Mouse (Mus musculus) spleen, postnatal 36 days (tissue): ENCODE data around the gene Tmem232.
"Not testable (repeated sequence)": the region's sequence is repeated elsewhere in the genome, so short reads cannot be mapped to it uniquely, and the experiment has no call there.

ENCODE experiments used
- DNase-seq, 2 experiments: peaks; one replicate each; pipeline ENCODE4 v3.0.0; 2022; ENCODE audit warnings: low spot score in 2 of 2, mixed read lengths in 1 of 2

Gene Tmem232

DNA sequence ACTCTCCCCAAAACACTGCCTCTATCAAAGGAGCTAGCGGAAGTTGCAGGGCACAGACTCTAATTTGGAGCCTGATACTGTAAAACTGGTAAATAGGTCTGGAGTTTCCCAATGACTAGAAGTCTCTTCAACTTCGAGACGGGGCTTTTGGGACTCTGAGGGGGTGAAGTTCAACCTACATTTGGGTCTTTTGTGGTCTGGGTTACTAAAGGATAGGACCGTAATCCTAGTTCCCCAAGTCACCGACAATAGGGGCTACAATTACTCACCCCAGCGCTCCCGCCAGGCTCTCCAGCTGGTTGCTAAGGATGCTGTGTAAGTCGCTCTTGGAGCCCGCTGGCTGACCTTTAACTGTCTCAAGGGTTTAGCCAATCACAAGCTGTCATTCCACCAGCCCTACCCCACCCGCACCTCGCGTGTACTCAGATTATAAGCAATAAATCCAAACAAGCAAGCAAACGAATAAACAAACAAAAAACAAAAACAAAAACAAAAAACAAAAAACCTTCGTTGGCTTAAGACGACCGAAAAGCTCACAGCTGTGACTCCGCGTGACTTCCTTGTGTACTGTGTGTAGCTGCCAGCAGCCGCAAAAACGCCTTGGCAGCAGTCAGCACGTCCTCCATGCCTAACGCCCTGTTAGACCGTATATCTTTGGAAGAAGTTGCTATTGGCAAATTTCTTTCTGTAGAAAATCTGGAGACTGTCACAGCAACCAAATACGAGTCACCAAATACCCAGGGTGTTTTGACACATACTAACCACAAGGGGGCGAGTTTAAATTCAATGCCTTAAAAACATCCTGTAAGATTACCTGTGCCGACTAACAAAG is at the start of gene Tmem232:
Gene Tmem232, minus strand, starts transcription at position 342 of the 832 bp plus-strand sequence.
- no peak for DNase-seq

DNA sequence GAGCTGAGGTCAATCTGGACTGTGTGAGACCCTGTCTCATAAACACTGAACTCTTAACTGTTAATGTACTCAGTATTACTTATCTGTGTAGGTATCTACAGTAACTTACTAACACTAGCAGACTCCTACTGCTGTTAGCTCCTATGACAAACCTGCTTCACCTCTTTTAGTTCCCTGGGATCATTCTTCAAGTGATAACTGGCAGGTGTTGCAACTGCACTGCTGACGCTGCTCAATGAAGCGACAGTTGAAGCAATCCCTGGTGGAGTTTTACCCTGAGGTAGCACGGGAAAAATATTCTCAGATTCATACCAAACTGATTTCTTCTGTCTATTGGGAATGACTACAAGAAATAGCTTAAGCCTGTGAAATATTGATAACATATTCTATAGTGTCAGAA is 46.3 kb upstream of the Tmem232 start:
- no peak for DNase-seq

DNA sequence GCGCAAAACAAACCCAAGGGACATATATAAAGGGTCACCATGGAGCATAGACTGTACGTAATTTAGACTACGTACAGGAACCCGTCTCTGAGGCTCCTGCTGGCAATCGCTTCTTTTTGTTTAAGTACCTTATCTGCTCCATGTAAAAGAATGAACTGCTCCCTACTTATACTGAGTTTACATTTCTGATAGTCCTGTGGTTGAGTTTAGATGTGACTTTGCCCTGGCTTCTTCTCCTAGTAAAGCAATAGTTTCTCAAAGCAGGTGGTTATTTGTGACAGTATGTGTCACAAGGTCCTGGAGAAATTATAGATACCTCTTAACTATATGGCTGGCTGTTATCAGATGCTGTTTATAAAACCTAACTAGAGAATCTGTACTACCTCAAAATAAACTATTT is 40.9 kb upstream of the Tmem232 start:
- no peak for DNase-seq

DNA sequence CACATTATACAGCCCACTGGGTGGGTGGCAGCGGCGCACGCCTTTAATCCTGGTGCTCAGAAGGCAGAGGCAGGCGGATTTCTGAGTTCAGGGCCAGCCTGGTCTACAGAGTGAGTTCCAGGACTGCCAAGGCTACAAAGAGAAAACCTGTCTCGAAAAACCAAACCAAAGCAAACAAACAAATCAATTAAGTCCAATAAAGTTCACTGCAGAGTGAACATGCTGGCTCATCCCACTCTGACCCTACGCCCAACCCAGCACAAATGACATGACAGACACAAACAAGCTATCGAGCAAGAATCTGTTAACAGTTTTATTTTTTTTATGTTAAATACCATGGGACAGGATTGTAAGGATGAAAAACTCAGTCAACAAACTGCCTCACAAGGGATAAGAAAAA is 39.2 kb upstream of the Tmem232 start:
- DNase-seq = no peak

DNA sequence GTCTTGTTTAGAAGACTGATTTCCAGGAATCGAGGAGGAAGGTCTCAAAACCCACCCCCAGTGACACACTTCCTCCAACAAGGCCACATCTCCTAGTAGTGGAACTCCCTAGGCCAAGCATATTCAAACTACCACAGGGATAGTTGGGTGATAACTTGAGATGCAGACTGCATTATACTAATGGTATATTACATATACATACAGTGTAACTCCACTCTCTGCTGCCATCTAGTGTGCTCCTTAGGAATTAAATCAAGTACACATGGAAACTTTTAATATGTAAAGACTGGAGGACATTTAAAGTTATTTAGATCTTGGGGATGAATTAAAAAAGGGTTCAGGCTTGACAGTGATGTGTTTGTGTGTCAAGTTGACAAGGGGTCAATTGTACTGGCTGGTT is 34.8 kb upstream of the Tmem232 start:
- peak in 1 of 2 experiments; percentile 14 for DNase-seq

DNA sequence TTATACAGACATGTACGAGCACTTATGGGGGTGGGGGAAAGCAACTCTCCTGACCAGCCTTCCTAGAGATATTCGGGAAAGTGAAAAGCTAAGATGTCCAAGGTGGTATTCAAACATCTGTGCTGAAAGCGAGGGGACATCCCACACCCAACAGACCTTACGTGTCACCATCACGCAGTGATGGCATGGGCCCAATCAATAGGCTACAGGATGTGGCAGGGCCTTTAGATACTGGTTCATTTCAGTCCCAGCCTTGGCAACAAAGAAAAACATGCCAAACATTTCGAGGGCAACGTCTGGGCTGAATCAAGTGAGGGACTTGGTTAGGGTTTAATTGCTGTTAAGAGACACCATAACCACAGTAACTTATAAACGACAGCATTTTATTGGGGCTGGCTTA is 34.3 kb upstream of the Tmem232 start:
- no peak for DNase-seq

DNA sequence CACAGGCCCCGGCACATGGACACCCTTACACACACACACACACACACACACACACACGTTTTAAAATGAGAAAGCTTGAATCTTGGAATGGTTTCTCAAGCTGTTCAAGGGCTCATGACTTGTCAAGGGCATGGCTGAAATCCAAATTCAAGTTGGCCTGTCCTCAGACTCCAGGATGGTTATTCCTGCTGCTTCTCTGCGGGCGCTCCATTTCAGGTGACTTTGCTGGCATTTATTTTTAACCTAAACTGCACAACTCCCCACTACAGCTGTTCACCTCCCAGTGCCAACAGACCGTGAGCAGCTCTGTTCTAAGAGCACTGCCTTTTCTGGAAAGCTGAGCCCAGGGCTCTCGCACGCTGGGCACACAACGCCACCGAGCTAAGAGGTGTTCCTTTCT is 31.3 kb upstream of the Tmem232 start:
- DNase-seq = no peak

DNA sequence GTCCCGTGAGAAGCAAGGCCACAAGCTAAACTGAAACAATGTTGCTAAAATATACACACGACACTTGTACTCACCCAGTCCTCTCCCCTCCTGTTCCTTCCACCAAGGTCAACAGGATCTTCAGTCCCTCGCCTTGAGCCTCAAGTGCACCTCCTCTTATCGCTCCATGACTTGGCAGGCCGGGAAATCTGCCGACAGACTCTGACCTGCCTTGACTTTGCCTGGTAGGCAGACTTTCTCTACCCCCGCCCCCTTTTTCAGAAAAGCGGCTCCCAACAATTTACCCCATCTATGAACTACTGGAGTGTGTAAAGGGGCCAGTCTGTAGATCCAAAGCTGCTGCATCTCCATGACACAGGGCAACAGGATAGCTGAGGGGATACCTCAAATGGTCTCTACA is 30.9 kb upstream of the Tmem232 start:
- no peak for DNase-seq

DNA sequence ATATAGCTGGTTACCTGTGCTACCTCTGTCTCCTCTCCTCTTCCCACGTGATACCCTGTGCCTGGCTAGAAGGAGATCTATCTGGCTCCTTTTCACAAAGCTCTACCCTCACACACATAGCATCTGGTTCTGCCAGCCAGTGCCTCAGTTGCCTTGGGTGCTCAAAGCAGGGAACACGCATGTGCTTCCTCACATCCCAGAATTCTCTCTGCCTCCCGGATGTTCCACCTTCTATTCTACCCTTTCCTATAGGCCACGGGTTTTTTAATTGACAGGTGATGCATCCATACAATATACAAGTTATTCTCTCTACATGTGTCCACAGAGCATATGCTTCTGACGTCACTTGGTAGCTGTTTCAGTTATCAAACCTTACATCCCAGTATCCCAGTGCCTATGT is 23.6 kb upstream of the Tmem232 start:
- no peak for DNase-seq

DNA sequence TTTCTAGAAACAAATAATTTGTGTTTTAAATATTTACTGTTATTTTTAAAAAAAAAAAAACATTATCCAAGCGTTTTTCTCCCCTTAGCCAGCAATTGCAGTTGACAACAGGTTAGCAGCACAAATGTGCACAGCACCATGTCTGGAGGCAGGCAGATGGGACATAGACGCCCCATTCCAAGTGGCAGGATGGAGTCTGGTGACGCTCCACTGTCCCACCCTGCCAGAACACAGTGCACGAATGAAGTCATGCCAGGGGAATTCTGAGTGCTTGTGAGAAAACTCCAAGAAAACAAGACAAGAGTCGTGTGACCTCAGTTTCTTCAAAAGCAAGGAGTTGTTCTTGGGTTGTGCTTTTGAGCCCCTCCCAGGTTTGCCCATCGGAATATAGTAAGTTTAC is 22.8 kb upstream of the Tmem232 start:
- DNase-seq = no peak

DNA sequence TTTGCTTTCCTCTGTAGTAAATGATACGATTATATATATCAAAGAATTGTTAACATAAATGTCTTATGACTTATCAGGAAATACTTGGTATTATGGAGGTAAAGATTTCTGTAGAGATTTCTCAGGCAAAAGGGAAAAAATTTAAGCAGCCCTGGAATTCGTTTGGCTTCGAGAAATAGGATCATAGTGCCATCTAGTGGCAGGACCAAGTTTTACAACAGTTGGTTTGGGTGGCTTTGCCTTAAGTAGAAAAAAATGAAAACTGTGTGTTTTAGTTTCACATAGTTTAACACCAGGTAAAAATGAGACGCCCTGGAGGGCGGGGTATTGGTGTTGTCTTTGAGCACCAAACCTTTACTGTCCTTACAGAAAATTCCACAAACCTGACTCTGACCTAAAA is 22.2 kb upstream of the Tmem232 start:
- DNase-seq = peak in 1 of 2 experiments; percentile 27

DNA sequence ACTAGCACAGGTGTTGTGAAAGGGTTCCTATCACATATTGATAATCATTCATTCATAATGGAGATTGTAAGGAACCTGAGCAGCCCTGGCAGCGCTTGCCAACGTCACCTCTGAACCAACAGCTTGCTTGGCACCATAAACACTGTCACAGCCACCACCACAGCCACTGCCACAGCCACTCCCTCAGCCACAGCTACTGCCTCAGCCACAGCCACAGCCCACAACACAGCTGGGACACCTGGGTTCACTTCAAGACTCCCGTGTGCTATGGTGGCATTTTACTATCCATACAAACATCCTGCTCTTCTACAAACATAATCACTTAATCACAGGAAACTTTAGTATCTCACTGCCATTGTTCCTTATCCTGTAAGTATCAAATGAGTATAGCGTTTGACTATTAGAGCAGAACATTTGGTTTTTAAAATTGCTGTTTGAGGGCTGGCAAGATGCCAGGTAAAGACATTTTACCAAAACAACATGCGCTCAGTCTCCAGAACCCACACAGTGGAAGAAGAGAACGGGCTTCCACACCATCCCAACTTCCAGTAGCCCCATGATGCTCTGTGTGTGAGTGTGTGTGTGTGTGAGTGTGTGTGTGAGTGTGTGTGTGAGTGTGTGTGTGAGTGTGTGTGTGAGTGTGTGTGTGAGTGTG is 20.9 kb upstream of the Tmem232 start:
- no peak for DNase-seq

DNA sequence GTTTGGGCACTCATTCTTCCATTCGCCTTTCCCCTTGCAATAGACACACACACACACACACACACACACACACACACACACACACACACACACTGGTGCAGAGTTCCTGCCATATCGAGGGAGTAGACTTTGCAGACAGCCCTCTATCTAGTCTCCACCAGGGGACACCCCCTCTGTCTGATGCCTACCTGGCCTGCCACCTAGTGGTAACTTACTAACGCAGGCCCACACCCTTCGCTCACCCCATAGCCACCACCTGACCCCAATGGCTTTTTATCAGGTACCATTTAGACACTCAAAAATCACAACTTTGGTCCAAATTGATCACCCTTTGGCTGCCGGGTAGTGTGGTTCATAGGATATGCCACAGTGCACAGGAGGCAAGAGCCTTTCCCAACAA is 18.7 kb upstream of the Tmem232 start:
- peak; percentile 30 to 37 for DNase-seq

DNA sequence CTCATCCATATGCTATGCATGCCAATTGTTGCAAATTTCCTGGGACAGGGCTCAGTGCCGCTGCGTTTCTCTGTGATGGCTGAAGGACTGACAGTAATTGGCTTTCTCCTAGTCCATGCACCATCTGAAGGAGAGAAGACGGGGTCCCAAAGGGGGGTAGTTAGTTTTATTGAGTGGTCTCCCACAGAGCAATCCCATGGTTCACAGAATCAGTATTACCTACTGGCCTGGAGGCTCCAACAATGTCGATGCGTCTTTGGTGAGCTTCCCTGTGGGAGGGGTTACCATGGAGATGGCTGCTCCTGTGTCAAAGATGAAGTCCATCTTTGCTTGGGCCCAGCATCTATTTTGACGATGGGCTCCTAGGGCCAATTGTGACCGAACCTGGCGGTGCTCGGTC is 18.2 kb upstream of the Tmem232 start:
- no peak for DNase-seq

DNA sequence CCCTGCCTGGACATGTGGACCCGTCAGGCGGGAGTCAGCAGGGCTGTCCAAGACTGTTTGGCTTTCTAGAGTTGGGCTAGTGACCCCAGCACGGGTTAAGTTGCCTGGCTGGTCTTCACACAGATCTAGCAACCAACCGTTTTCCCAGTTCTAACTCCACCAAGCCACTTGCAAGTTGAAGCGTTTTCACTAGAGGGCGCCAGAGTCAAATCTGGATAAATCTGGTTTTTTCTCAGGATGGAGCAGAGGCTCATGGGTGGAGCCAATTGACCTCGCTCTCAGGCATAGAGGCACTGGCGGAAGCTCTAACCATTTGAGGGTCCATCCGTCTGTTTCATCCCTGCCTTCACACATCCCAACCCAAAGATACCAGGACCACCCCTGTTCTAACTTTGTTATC is 17.6 kb upstream of the Tmem232 start:
- DNase-seq = peak; percentile 22 to 49

DNA sequence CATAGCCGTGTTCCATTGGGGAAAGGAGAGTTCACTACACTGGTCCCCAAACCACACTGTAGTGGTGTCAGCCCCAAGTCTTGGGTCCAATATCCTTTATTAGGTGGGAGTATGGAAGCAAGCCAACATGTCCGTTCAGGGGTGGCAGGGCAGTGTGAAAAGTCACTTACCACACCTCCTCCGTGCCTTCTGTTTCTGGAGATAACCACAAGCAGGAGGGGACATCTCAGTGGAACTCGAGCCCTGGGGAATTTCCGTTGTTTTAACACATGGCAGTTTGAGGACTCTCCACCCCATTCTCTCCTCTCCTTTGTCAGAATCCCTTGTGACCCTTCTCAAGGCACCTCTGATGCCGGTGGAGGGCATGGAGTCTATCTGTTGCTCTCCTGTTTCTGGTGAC is 16.6 kb upstream of the Tmem232 start:
- no peak for DNase-seq

DNA sequence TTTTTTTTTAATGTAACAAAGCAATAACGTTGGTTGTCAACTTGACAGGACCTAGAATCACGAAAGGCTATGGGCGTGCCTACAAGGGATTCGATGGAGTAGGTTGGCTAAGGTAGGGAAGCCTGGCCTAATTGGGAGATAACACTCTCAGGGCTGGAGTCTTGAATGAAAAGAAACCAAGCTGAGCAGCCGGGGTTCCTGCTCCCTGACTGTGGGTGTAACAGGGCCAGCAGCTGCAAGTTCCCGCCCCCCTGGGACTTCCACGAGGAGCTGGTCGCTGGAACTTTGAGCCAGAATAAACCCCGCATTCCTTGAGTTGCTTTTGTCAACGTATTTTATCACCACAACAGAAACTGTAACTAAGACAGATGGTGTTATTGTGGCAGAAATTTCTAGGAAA is 16.2 kb upstream of the Tmem232 start:
- peak in 1 of 2 experiments; percentile 11 for DNase-seq

DNA sequence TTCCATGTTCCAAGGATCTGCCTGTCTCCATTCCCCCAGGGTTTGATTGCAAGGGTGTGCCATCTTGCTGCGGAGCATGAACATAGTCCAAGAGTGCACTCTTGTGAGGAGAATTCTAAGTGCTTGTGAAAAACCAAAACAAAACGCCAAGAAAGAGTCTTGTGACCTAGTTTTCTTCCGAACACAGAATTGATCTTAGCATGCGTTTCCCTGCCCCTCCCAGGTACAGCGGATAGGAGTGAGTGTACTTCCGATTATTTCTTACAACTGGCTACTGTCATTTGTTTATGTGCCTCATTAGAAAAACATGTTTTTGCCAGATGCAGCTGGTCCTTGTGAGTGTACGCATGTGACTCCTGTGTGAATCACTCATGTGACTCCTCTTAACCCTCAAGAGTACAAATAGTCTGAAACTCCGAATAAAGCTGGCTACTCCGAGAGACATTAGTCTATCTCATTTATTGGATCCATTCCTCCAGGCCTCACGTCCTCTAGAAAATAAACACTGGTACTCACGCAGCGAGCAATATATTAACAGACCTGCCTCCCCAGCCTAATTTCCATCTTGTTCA is 11.9 kb upstream of the Tmem232 start:
- no peak for DNase-seq

DNA sequence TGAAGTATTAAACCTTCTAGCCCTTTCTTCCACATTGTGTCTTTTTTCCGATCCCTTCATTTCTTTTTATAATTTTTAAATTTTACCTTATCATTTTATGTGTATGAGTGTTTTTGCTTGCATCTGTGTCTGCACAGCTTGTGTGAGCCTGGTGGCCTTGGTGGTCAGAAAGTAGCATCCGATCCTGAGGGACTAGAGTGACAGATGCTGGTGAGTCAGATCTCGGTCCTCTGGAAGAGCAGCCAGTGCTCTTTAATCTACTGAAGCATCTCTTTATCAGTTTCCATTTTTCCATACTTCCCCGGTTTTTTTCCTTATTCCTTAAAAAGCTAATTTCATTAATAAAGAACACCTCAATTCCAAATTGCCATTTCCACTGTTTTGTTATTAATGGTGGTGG is 9.8 kb upstream of the Tmem232 start:
- no peak for DNase-seq

DNA sequence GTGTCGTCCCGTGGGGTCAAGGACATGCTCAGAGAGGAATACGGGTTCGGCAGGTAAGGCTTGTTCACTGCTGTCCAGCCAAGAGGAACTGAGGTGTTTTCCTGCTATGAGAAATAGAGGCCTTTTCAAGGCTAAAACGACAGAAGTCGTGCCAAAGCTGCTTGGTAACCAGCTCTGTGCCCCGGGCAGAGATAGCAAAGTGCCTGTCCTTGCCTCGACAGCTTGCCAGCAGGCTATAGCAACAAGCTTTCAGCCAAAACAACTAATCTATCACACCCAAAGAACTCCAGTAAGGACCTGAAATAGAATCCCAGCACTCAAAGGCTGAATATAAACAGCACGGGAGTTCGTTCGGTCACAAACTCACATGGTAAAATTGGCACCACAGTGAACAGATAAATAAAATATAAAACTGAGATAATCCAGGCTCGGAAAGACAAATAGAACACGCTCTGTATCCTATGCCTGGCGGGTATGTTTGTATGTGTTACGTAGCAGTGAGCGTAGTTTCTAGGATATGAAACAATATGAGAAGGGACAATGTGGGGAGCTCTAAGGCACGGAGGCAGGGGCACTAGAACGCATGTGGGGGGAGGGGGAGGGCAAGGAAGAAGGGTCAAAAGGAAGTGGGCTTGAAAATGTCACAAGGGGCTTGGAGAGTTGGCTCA is 8.2 kb upstream of the Tmem232 start:
- no peak for DNase-seq

DNA sequence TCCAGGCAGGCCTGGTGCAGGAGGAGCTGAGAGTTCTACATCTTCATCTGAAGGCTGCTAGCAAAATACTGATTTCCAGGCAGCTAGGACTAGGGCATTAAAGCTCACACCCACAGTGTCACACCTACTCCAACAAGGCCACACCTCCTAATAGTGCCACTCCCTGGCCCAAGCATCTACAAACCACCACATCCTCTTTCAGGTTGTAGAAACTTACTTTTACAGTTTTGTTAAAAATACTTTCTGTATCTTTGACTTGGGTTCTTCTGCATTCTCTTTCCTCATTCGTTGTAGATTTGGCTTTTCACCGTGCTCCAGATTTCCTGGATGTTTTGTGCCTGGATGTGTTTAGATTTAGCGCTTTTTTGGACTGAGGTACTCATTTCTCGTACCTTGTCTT is 5.6 kb upstream of the Tmem232 start:
- DNase-seq = not testable (repeated sequence)

DNA sequence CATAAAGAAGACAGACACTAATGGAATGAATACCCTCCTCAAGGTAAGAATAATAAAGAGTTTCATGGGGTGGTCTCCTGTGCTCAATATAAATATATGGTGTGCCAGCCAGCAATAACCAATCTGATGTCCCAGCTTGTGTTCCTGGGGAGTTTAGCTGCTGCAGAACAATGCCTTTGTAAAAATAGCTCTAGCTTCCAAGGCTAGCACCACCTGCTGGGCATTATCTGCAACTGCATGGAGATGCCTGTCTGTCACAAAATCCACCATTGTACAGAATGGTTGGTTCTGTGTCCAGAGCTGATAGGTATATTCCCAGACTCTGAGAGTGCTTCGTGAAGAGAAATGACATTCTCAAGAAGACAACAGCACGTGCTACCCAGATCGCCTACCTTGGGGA is 4.4 kb downstream of the Tmem232 start:
- DNase-seq = peak in 1 of 2 experiments; percentile 16
